Mouse (Mus musculus) megakaryocyte-erythroid progenitor cell, adult 5-6 weeks (primary cell): Measurements from ENCODE around the gene Dcaf11. TPM values are rescaled to one million over a fixed set of nuclear protein-coding genes. Genes with fewer than 3 reads are reported as not detected.

Experiments
- ATAC-seq: replicated peaks from 2 replicates; pipeline ENCODE4 v1.8.0; 2016; ENCODE audit warnings: mild to moderate bottlenecking, inconsistent platforms; ENCODE audit not compliant: severe bottlenecking, poor library complexity, low FRiP score, low TSS enrichment
- total RNA-seq, 2 experiments: library from RNA; stranded (forward) in 1 of 2; stranded (reverse) in 1 of 2; fragments of 200-1000, 215-1000 nt in 1 of 2; fragments of >200 nt in 1 of 2; fragmentation: Nextera tagmentation in 1 of 2; gene quantifications; 2 replicates each; pipeline ENCODE4 v1.2.3; 2014 to 2017

Gene Dcaf11
- total RNA-seq (2014; fragmentation: Nextera tagmentation) = 41.6 and 45.9 TPM in 2 replicates
- total RNA-seq (2017) = 48.3 and 115 TPM in 2 replicates

DNA sequence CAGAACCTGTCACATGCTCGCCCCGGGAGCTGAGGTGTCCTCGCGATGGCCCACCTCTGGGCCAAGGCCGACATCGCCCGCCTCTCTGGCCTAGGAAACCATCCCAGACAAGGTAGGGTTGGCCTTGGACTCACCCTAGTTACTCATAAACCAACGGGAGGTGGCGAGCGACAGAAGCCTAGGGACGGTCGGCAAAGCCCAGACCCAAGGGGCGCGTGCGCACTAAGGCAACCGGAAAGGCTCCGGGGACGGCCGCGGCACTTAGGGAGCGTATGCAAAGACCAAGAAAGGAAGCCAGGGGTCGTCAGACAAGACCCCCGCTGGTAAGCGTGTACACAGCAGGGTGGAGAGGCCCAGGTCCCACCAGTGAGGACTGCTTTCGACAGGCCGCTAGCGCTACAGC is at the start of gene Dcaf11:
Dcaf11 (plus strand) TSS at position 208 of the 403 bp plus-strand sequence.
- ATAC-seq = peak; percentile 62

DNA sequence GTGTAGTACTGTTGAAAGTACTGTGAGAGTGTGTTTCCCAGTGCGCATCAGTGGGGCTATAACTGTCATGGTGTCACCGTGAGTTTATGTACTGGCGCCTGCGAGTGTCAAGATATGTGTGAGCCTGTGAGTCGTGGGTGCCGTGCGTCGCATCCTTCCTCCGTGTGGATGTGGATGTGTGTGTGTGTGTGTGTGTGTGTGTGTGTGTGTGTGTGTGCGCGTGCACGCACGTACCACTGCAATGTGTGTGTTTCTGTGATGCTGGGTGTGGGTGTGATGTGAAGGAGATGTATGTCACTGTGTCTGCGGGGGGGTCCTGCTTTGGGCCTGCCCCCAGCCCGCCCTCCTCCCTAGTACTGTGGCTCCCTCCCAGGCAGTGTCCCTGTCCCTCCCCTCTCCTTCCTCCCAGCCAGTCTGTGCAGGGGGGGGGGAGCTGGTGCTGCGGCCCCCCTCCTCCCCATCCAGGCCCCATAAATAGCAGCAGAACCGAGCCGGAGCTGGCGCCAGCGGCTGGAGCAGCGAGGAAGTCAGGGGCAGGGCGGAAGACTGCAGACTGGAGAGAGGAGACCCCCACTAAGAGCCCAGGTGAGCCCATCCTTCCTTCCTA is 49.6 kb upstream of the Dcaf11 start, which contains the start of gene Cpne6:
Cpne6 (plus strand) TSS at position 321 of the 607 bp plus-strand sequence.
- ATAC-seq = no peak

DNA sequence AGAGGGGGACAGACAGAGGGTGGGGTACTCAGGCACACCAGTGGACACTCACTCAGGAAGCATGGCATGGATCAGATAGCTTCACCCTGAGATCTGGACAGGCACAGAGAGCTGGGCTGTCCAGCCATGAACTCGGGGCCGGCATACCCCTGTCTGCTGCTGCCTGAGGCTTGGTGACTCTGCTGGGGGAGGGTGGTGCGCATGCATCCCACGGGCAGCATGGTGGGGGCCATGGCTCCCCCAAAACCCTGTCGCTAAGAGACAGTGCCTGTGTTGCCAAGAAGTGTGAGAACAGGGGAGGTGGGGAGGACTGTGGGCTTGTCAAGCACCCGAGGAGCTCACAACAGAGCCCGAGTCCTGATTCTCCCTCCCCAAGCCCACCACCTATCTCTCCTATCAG is 48.8 kb upstream of the Dcaf11 start:
- ATAC-seq = no peak

DNA sequence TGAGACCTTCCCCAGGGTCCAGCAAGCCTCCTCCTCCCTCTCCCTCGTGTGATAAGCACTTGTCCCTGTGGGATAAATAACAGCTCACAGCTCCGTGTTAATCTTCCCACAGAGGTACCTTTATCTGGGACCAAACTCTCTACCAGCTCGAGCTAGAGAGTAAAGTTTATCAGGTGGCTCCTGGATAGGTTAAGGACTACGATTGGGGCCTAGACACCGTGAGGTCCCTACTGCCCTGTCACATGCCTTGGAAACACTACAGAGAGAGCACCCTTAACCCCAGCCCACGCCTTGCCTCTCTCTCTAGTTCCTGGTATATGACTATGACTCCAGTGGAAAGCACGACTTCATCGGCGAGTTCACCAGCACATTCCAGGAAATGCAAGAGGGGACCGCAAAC is 45.9 kb upstream of the Dcaf11 start:
- ATAC-seq = no peak

DNA sequence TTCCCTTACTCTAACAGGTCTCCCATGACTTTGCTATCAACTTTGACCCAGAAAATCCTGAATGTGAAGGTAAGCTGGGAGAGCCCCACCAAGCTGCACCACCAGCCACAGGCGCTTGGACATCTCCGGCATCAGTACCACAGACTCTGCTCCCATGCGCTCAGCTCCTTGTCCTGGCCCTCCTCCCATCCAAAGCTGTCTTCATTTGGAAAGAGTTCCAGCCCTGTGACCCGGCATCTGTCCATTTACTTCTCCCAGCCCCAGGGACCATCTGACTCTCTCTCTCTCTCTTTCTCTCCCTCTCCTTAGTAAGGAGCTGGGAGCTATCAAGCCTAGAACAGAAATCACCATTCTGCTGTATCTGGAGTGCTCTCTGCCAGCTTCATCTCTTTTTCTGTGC is 44.0 kb upstream of the Dcaf11 start:
- no peak for ATAC-seq

DNA sequence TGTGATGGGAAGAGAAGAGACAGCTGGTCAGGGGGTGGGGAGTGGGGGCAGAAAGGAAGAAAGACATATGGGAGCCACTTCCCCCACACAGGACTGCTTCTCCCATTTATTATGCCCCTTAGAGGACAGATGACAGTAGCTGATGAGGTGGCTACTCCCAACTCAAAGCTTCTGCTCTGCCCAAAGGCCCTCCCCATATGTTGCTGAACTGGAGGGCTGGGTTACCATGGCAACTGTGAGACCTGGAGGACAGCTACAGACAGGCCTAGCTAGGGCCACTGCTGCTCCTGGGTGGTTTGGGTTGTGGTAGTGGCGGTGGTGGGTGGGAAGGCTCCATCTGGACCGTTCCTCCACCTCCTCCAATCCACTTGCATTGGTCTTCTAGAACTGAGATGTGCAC is 40.9 kb upstream of the Dcaf11 start:
- no peak for ATAC-seq

DNA sequence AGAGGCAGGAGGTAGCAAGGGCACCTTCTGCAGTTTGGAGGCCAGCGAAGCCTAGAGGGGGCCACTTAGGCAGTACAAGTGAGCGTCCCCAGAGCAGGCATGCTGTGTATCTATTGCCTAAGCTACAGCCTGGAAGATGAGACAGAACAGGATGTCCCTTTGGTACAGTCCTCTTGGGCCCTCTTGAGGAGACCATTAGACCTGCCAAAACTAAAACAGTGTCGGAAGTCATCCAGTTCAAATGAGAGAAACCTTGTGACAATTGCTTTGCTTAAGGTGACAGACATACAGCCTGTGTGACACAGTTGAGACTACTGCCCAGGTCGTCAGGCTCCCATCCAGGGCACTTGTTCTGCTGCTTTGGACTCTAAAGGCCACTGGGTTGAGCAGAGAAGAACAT is 40.2 kb upstream of the Dcaf11 start:
- ATAC-seq = no peak

DNA sequence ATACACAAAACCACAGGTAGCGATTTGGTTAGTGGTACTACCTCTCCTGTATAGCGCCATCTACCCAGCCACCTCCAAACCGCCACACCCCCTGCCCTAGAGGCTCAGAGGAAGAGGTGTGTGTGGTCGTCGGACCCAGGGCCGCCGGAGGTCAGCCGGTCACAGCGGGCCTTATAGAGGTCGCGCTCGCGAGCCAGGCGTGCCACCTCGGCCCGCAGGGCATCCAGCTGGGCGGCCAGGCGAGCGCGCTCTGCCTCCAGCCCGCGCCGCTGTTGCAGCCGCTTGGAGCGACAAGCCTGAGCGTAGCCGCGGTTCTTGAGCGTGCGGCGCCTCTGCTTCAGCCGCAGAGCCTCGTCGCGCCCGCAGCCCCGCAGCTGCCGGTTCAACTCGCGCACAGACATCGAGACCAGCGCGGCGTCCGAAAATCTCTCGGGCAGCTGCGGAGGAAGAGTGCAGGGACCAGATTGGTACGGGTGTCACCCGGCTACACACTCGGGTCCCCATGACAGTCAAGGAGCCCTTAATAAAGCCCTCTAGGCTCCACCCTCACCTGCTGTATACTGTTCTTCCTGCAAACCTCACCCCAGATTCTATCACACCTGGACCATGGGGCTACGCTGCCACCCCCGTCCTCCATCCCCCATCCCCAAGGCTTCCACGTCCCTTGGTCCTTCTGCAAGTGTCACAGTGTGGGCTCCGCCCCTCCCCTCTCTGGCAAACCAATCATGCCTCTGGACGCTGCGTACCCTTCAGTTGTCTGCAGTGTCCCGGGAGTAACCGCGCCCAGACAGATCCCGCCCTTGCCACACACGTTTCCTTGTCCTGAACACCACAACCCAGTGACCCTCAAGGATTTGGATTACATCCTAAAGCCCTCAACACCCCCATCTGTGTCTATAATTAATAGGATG is 39.1 kb upstream of the Dcaf11 start:
- no peak for ATAC-seq

DNA sequence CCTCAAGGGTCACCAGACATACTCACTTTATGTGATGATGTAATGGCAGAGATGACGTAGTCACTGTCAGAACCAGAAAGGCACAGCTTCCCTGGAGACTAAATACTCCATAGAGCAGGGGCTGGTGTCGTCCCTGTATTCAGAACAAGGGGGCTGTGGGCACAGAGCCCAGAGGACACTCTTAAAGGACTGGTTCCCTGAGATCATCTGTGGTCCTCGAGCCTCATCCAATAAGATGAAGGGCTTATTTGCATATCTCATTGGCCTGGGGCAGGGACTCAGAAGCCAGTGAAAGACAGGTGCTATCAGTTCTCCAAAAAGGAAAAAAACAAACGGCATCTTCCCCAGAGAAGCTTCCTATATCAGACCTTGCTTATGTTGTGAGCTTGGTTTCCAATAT is 35.7 kb upstream of the Dcaf11 start:
- ATAC-seq = no peak

DNA sequence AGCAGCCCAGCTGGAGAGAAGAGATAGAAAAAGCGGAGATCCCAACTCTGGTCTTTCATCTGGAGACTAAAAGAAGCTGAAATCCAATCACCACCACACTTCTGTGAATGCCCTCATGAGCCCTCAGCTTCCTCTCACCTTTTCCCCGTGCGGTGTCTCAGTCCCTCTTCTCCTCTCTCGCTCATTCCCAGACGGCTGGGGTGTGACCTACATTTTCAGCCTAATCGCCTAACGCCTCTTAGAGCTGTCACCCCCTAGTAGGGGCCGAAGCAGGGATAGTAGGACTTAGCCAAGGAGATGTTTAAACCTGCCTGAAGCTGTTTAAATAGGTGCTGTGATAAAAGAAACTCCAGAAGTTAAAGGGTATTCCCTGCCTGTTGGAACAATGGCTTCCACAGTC is 35.0 kb upstream of the Dcaf11 start, which contains the start of gene Nrl:
Nrl (minus strand) TSS at position 197 of the 400 bp plus-strand sequence.
- ATAC-seq = no peak

DNA sequence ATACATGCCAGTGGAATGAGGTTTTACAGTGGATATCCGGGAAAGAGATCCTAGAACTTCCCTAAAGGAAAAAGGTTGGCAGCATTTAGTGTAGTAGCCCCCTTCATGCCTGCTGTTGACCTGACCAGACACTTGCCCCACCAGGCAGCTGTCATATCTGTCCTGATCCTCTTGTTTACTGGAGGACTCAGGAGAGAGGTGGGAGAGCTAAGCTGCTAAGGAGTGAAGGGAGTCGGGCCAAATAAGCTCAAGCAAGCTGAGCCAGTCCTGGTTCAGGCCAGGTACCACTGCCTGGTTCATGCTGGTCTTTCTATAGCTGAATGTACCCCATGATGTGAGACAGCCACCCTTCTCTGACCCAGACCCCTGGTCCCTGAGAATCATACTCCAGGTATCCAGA is 33.1 kb upstream of the Dcaf11 start:
- ATAC-seq = no peak

DNA sequence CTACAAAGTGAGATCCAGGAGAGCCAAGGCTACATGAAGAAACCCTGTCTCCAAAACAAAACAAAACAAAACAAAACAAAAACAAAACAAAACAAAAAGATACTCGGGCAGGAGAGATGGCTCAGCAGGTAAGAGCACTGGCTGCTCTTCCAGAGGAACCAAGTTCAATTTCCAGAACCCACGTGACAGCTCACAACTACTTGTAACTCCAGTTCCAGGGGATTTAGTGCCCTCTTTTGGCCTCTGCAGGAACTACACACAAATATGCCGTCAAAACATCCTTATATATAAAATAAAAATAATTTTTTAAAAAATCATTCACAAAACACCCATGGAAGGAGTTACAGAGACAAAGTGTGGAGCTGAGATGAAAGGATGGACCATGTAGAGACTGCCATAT is 31.9 kb upstream of the Dcaf11 start:
- no peak for ATAC-seq

DNA sequence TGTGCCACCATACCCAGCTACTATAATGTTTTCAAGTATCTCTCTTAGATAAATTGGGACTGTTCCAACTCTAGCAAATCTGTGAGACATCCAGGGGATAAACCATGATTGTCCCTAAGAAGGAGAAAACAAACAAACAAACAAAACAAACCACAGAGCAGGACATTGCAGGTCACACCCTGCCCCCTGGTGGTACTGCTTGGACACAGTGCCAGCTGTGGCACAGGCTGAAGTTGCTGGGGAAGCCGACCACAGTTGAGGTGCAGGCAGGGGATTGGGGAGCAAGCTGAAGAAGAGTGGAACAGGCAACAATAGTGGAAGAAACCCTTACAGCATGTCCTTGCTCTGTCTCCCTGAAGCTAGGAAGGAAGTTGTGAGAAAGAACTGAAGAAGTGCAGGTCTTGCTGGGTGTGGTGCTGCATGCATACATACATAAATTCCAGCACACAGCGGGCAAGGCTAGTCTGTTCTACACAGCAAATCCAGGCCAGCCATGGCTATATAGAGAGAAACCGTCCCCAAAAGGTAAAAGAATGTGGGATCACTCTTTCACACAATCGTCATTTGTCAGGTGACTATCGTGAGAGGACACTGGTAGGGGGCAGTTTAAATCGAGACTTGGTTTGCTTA is 23.6 kb upstream of the Dcaf11 start:
- 0 out of 2 replicates have a peak, but pooled peaks have one; percentile 28 for ATAC-seq

DNA sequence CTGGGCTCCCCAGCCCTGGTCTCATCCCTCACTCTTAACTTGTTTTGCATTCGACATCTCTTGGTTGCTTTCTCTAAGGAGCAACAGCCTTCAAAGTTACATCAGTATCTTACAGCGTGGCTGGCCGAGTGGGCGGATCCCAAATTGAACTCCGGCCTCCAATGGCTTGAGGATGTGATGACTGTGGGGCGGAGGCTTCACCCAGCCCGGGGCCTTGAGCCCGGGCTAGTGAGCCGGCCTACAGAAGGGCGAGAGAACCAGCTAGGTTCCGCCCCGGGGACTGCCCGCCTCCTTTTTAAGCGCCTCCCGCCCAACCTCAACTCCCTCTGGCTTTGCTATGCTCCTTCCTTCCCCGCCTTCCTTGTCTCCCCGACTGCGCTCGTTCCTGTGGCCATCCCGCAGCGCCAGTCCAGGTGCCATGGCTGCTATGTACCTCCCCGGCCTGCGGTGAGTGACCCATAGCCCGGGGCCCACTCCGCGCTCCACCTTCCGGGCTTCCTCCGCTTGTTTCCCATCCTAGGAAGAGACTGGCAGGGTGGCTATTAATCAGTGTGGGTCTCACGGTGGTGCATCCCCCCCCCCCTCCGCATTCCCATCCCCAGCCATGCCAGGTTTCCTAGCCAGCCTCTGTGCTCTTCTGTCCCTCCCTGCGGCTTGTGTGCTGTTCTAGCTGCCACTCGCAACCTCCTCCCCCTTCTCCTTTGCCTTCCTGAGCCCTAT is 19.6 kb upstream of the Dcaf11 start, which contains the start of gene Pck2:
Pck2 (plus strand) TSS at position 200 of the 720 bp plus-strand sequence.
- peak; percentile 89 for ATAC-seq

DNA sequence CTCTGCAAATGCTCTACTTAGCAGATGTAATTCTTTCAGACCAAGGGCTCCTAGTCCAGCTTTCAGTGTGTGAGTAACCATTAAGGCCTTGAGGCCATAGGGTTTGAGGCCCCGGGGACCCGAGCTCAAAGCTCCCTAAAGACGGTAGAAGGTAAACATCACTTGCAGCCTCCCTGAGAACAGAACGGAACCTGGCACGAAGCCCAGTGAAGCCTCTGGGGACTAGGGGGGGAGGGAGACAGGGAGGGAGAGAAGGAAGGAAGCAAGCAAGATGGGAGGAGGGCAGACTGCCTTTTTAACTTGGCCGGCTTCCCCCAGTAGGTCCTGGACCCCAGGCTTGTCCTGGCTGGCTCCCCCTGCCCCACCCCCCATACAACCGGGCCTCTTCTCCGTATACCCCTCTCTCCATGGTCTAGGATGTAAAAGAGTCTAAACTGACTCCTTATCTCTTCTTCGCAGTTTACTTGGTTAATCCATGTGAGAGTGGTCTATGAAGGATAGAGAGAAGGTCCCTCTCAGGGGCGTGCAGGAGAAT is 19.0 kb upstream of the Dcaf11 start:
- peak; percentile 35 for ATAC-seq

DNA sequence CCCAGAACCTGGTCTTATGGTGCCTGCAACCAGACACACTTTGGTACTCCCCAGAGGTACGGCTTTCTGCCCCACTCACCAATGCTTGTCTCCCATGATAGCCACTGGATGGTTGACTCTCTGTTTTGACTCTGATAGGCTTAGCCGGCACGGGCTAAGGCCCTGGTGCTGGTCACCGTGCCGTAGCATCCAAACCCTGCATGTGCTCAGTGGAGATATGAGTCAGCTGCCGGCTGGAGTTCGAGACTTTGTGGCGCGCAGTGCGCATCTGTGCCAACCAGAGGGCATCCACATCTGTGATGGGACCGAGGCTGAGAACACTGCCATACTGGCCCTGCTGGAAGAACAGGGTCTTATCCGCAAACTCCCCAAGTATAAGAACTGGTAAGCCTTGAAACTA is 17.5 kb upstream of the Dcaf11 start:
- peak; percentile 71 for ATAC-seq

DNA sequence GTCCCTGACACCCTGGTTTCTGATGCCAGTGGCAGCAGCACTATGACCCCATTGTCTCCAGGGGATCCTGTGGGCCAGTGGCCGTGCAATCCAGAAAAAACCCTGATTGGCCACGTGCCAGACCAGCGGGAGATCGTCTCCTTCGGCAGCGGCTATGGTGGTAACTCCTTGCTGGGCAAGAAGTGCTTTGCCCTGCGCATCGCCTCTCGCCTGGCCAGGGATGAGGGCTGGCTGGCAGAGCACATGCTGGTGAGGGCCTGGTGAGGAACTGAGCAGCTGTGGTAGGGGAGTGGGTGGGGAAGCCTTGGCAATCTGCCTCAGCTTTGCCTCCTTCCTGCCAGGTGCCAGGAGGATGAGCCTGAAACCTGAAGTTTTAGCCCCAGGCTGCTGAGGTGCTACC is 15.5 kb upstream of the Dcaf11 start:
- ATAC-seq = no peak

DNA sequence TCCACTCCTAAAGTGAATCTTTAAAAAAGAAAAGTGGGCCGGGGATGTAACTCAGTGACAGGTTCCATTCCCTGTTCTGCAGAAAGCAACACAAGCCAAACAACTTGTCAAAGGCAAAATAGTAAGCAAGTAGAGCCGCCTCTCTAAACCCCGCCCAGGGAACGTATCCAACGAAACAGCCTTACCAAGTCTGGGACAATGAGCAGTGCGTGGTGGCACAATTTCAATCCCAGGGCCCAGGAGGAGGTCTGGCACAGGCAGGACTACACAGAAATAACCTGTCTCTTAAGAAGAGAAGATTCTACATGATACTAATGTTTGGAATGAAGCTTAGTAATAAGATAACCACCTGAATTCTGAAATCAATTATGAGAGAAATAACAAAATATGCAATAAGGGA is 9.6 kb upstream of the Dcaf11 start:
- ATAC-seq = no peak

DNA sequence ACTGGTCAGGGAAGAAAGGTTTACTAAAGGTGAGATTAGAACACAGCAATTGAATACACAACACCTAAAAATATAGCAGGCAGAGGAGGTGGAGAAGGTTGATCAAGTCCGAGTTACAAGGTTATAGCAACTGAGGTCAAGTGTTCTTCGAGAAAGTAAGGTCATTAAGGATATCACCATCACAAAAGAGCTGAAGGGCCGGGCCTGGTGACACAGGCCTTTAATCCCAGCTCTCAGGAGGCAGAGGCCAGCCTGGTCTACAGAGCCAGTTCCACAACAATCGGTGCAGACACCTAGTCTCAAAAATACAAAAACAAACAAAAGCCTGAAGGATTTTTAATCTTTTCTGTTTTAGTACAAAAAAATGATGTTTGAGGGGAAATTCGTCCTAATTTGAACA is 8.5 kb upstream of the Dcaf11 start:
- ATAC-seq = no peak
